Mouse (Mus musculus): Measurements from ENCODE around the gene Pard6b.
"Not testable (repeated sequence)": the region's sequence is repeated elsewhere in the genome, so short reads cannot be mapped to it uniquely, and the experiment has no call there.

Gene Pard6b

GRCm38 (mm10) chr2:168103341-168103740, 22.5 kb downstream of the Pard6b start:
- no peak for DNase-seq

GRCm38 (mm10) chr2:168104375-168105144, 23.8 kb downstream of the Pard6b start:
- peak; percentile 84 to 91 for DNase-seq

- peak; percentile 70 to 80 for DNase-seq
Observed at GRCm38 (mm10) chr2:168105271-168105670, 24.5 kb downstream of the Pard6b start.

- DNase-seq: peak; percentile 82 to 86
Observed at GRCm38 (mm10) chr2:168106701-168107178, 25.9 kb downstream of the Pard6b start.

- DNase-seq: peak; percentile 53 to 67
Observed at GRCm38 (mm10) chr2:168107356-168107755, 26.6 kb downstream of the Pard6b start.

GRCm38 (mm10) chr2:168107901-168108300, 27.1 kb downstream of the Pard6b start:
- not testable (repeated sequence) for DNase-seq

- DNase-seq: peak in 1 of 2 experiments; percentile 77
Observed at GRCm38 (mm10) chr2:168111902-168112301, 31.1 kb downstream of the Pard6b start.

GRCm38 (mm10) chr2:168113263-168113662, 32.5 kb downstream of the Pard6b start:
- peak; percentile 53 to 70 for DNase-seq

GRCm38 (mm10) chr2:168113692-168114091, 32.9 kb downstream of the Pard6b start:
- no peak for DNase-seq

GRCm38 (mm10) chr2:168114699-168115350, 34.0 kb downstream of the Pard6b start:
- peak; percentile 86 to 87 for DNase-seq

GRCm38 (mm10) chr2:168115826-168116225, 35.0 kb downstream of the Pard6b start:
- DNase-seq: no peak

GRCm38 (mm10) chr2:168117147-168117546, 36.3 kb downstream of the Pard6b start:
- peak in 1 of 2 experiments; percentile 72 for DNase-seq

- no peak for DNase-seq
Observed at GRCm38 (mm10) chr2:168117553-168117952, 36.7 kb downstream of the Pard6b start.

- no peak for DNase-seq
Observed at GRCm38 (mm10) chr2:168117967-168118366, 37.2 kb downstream of the Pard6b start.

GRCm38 (mm10) chr2:168118456-168118855, 37.7 kb downstream of the Pard6b start:
- DNase-seq: no peak

- no peak for DNase-seq
Observed at GRCm38 (mm10) chr2:168119123-168119522, 38.3 kb downstream of the Pard6b start.

- DNase-seq: no peak
Observed at GRCm38 (mm10) chr2:168120906-168121305, 40.1 kb downstream of the Pard6b start.

- DNase-seq: no peak
Observed at GRCm38 (mm10) chr2:168123652-168124051, 42.8 kb downstream of the Pard6b start.

- DNase-seq: no peak
Observed at GRCm38 (mm10) chr2:168125288-168126089, 44.7 kb downstream of the Pard6b start.

GRCm38 (mm10) chr2:168127767-168128166, 47.0 kb downstream of the Pard6b start:
- peak; percentile 65 to 71 for DNase-seq

GRCm38 (mm10) chr2:168128211-168128859, 47.5 kb downstream of the Pard6b start:
- peak; percentile 88 to 91 for DNase-seq

GRCm38 (mm10) chr2:168130046-168130445, 49.2 kb downstream of the Pard6b start:
- no peak for DNase-seq

- DNase-seq: no peak
Observed at GRCm38 (mm10) chr2:168137161-168137560, 56.4 kb downstream of the Pard6b start.

Data from kidney, adult 8-10 months (tissue).